Mouse (Mus musculus) bone marrow macrophage, adult 2 months (primary cell): ENCODE measurements around the gene Mrps35. TPM values are rescaled to one million over a fixed set of nuclear protein-coding genes. Genes with fewer than 3 reads are reported as not detected.

Source experiments
- H3K27ac ChIP-seq: 2 replicates; pipeline ENCODE4 v1.5.1; 2012; ENCODE audit warnings: low read depth, low read length; ENCODE audit not compliant: insufficient read depth
- H3K4me1 ChIP-seq: 2 replicates; pipeline ENCODE4 v1.6.1; 2012; ENCODE audit warnings: low read length; ENCODE audit not compliant: control insufficient read depth, insufficient read depth
- H3K4me3 ChIP-seq: 2 replicates; pipeline ENCODE4 v1.5.1; 2012; ENCODE audit warnings: mild to moderate bottlenecking, low read length, moderate library complexity; ENCODE audit not compliant: insufficient read depth
- CTCF ChIP-seq: IDR thresholded peaks from 2 replicates; pipeline ENCODE4 v1.5.1; 2012; ENCODE audit warnings: low read depth, mild to moderate bottlenecking, low read length, moderate library complexity
- POLR2A ChIP-seq: IDR thresholded peaks from 2 replicates; pipeline ENCODE4 v1.6.1; 2012; ENCODE audit warnings: mild to moderate bottlenecking, low read depth, low read length, borderline replicate concordance
- polyA plus RNA-seq: library from polyadenylated mRNA; stranded (reverse); fragments of >200 nt; gene quantifications from 2 replicates; pipeline ENCODE4 v1.2.4, GENCODE M21; 2012; ENCODE audit not compliant: missing spikeins, insufficient read depth, insufficient read length

Mrps35 gene
- polyA plus RNA-seq, 1 experiment = 43.3 TPM

GRCm38 (mm10) chr6:147076878-147077277, 34.3 kb downstream of the Mrps35 start:
- H3K27ac ChIP-seq = no peak overlapping the region
- H3K4me3 ChIP-seq = no peak overlapping the region
- H3K4me1 ChIP-seq = peaks cover 9% of the 10 kb centered on the region
- TF ChIP-seq POLR2A = no peak
- TF ChIP-seq CTCF = no peak

DNA sequence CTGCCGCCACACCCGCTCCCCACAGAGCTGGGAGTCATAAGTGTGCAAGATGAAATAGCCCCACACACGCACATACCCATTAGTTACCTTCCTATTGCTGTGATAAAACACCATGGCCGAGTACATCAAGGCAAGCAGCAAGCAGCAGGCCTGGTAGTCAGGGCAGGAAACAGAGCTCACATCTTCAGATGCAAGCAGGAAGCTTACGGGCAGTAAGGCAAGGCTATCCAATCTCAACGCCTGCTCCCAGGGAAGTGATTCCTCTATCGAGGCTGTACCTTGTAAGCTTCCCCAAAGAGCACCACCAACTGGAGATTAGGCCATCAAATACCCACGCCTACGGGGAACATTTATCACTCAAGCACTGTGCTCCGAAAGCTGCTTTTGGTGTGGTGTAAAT, 37.4 kb downstream of the Mrps35 start:
- H3K4me3 ChIP-seq = no peak overlapping the region
- peaks cover 2% of the 10 kb centered on the region for H3K4me1 ChIP-seq
- TF ChIP-seq CTCF (no peak), POLR2A (no peak)
- no peak overlapping the region for H3K27ac ChIP-seq

DNA sequence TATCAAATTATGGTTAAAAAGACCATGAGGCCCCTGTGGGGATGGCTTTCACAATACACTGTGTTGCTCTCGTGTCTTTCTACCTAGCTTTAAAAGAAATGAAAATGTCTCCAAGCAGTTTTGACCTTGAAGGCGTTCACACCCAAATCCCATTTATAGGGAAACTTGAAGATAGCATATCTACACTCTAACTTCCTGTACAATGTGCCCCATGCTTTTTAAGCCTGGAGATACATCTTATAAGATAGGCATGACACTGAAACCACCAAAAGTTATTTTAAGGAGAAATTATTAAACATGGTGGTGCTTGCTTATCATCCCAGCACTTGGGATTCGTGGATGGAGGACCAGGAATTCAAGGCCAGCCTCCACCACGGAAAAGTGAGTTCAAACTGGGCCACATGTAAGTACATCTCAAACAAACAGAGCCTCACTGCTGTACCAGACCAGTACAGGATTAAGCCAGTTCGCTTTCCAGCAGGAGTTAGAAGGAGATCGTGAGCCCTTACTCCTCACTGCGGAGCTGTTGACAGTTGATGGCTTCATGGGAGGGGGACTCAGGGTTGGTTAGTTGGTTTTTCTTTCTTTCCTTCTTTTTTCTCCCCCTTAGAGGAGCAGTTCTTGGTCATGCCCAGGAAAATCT, 43.0 kb downstream of the Mrps35 start:
- no peak overlapping the region for H3K27ac ChIP-seq
- H3K4me3 ChIP-seq = no peak overlapping the region
- H3K4me1 ChIP-seq = 0 out of 2 replicates have a peak, but pooled peaks cover under 1% of the 10 kb centered on the region
- TF ChIP-seq CTCF = no peak
- TF ChIP-seq POLR2A = no peak

DNA sequence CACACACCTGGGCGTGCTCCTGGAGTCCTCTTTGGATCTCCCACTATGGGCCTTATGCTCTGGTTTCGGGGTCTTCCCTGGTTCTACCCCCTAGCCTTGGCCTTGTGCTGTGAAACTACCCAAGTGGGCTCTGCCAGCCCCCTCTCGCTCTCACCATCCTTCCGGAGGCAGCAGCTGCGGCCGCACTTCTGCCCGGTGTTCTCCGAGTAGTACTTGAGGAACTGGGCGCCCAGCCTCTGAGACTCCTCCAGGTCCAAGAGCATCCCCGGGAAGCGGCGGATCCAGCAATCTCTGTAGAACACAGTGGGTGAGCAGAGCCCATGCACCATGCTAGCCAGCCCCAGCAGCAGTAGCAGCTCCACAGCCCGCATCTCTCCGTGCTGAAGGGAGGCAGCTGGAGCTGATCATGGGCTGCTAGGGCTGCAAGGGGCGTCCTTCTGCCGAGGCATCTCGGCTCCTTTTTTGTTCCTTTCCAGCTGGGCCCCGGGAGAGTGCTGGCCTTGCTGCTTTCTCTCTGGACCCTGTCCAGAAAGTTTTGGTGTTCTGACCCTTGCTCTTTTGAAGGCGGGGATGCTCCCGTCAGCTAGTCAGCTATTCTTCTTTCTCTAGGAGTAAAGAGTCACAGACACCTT, 44.1 kb downstream of the Mrps35 start, which contains the start of gene Mansc4:
Gene Mansc4 (minus strand): TSS at position 439 of the 632 bp plus-strand sequence.
- Histone ChIP-seq H3K27ac (no peak within 1 kb of the TSS), H3K4me1 (0 out of 2 replicates have a peak, but pooled peaks cover 2% of the 10 kb centered on the region), H3K4me3 (no peak within 1 kb of the TSS)
- TF ChIP-seq CTCF = no peak
- TF ChIP-seq POLR2A = no peak

DNA sequence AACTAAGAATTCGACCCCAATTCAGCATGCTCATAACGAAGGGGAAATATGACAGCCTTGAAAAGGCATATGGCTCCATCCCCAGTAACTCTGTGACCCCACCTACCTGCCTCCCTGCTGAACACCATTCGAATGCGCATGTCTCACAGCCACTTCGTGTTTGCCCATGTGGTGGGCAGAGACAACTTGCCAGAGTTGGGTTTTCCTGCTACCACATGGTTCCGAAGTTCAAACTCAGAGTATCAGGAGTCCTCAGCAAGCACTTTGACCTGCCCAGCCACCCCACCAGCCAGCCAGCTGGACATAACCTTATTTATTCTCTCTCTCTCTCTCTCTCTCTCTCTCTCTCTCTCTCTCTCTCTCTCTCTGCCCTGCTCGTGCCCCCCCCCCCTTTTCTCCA, 45.2 kb downstream of the Mrps35 start:
- Histone ChIP-seq H3K27ac (no peak overlapping the region), H3K4me3 (no peak overlapping the region), H3K4me1 (0 out of 2 replicates have a peak, but pooled peaks cover 4% of the 10 kb centered on the region)
- TF ChIP-seq POLR2A (no peak), CTCF (no peak)

GRCm38 (mm10) chr6:147088517-147088916, 46.0 kb downstream of the Mrps35 start:
- no peak overlapping the region for H3K4me3 ChIP-seq
- TF ChIP-seq CTCF (no peak), POLR2A (no peak)
- H3K27ac ChIP-seq = no peak overlapping the region
- H3K4me1 ChIP-seq = 0 out of 2 replicates have a peak, but pooled peaks cover 9% of the 10 kb centered on the region

DNA sequence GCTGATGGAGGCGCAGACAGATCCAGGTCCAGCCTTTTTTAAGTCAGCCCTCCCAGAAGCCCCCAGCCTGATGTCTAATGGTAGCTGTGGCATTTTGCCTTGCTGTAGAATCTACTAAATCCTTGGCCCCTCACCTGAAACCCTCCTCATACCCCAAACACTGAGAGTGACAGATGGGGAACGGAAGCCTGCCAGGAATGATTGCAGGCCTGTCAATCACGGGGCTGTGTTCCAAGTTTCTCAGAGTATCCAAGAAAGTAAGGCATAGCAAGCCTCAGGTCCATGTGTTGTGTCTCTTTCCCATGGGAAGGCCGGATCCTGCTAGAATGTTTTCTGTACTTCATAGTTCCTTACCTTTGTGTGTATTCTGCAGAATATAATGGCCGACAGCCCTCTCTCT, 47.6 kb downstream of the Mrps35 start:
- Histone ChIP-seq H3K4me1 (peaks cover 18% of the 10 kb centered on the region), H3K4me3 (0 out of 2 replicates have a peak overlapping the region, but pooled peaks have one; percentile 86)

GRCm38 (mm10) chr6:147091136-147092120, 48.9 kb downstream of the Mrps35 start, which contains the start of gene Klhl42:
Gene Klhl42 (plus strand): TSS chr6:147091379.
- TF ChIP-seq POLR2A (peak; percentile 83; the same call in 1 of the 2 replicates), CTCF (no peak)
- H3K27ac ChIP-seq = peak within 1 kb of the TSS; percentile 66
- H3K4me1 ChIP-seq = peaks cover 18% of the 10 kb centered on the region
- peak within 1 kb of the TSS; percentile 86 for H3K4me3 ChIP-seq

More for the DNA sequence above, 47.6 kb downstream of the Mrps35 start:
- TF ChIP-seq CTCF (no peak), POLR2A (no peak)
- no peak overlapping the region for H3K27ac ChIP-seq

- H3K4me3 ChIP-seq = peak overlapping the region; percentile 86
- no peak overlapping the region for H3K27ac ChIP-seq
- no peak for TF ChIP-seq POLR2A
- TF ChIP-seq CTCF = no peak
- peaks cover 18% of the 10 kb centered on the region for H3K4me1 ChIP-seq
Measured at GRCm38 (mm10) chr6:147092136-147092535, 49.6 kb downstream of the Mrps35 start.
